Mouse (Mus musculus) MEL (cell line): Measurements from ENCODE around the gene Retnla. TPM values are rescaled to one million over a fixed set of nuclear protein-coding genes. Genes with fewer than 3 reads are reported as not detected.

ENCODE experiments used
- DNase-seq: peaks from one replicate; pipeline ENCODE4 v3.0.0; 2011; ENCODE audit warnings: low read depth, low spot score
- H3K27ac ChIP-seq: 2 replicates; pipeline ENCODE4 v1.5.1; 2012; ENCODE audit warnings: low read depth, mild to moderate bottlenecking, control low read depth, low read length, moderate library complexity; ENCODE audit not compliant: control insufficient read depth
- H3K27me3 ChIP-seq, 2 experiments: fragments of 150-350 bp in 1 of 2; sonication (generic) in 1 of 2; 2 replicates each; pipeline ENCODE4 v1.6.1; 2012; ENCODE audit warnings: low read length in 2 of 2, mild to moderate bottlenecking in 2 of 2, improper control_type of control experiment in 1 of 2, moderate library complexity in 1 of 2; ENCODE audit not compliant: insufficient read depth in 2 of 2, control insufficient read depth in 1 of 2
- H3K36me3 ChIP-seq, 2 experiments: 2 replicates each; pipeline ENCODE4 v1.6.1; 2012 to 2014; ENCODE audit warnings: low read length in 2 of 2, improper control_type of control experiment in 1 of 2, inconsistent platforms in 1 of 2, mild to moderate bottlenecking in 1 of 2; ENCODE audit not compliant: insufficient read depth in 2 of 2, control insufficient read depth in 1 of 2
- H3K4me1 ChIP-seq, 2 experiments: fragments of 150-350 bp in 1 of 2; sonication (generic) in 1 of 2; 2 replicates each; pipeline ENCODE4 v1.6.1; 2012; ENCODE audit warnings: low read length in 2 of 2, improper control_type of control experiment in 1 of 2, mild to moderate bottlenecking in 1 of 2; ENCODE audit not compliant: insufficient read depth in 2 of 2, control insufficient read depth in 1 of 2
- H3K4me3 ChIP-seq, 2 experiments: fragments of 150-350 bp in 1 of 2; sonication (generic) in 1 of 2; 2 replicates each; pipeline ENCODE4 v1.5.1; 2012; ENCODE audit warnings: low read depth in 2 of 2, low read length in 2 of 2, mild to moderate bottlenecking in 2 of 2, moderate library complexity in 2 of 2, control low read depth in 1 of 2, improper control_type of control experiment in 1 of 2; ENCODE audit not compliant: control insufficient read depth in 1 of 2, insufficient read depth in 1 of 2
- H3K79me2 ChIP-seq: 2 replicates; pipeline ENCODE4 v1.6.1; 2012; ENCODE audit warnings: mild to moderate bottlenecking, low read length, moderate library complexity; ENCODE audit not compliant: control insufficient read depth, poor library complexity, insufficient read depth
- H3K9ac ChIP-seq: 2 replicates; pipeline ENCODE4 v1.6.1; 2012; ENCODE audit warnings: low read depth, mild to moderate bottlenecking, control low read depth, low read length, moderate library complexity; ENCODE audit not compliant: control insufficient read depth, poor library complexity, severe bottlenecking
- H3K9me3 ChIP-seq: fragments of 150-350 bp; sonication (generic); replicated peaks from 2 replicates; pipeline ENCODE4 v1.6.1; 2012; ENCODE audit warnings: mild to moderate bottlenecking, low read length, improper control_type of control experiment, moderate library complexity; ENCODE audit not compliant: insufficient read depth
- CHD1 ChIP-seq: IDR thresholded peaks from 2 replicates; pipeline ENCODE4 v1.6.1; 2012; ENCODE audit warnings: low read depth, mild to moderate bottlenecking, inconsistent platforms, low read length, improper control_type of control experiment
- CTCF ChIP-seq, 3 experiments: IDR thresholded peaks in 2 of 3; conservative IDR thresholded peaks in 1 of 3; 2 replicates each; pipeline ENCODE4 v1.5.1; 2011 to 2012; ENCODE audit warnings: low read length in 3 of 3, low read depth in 2 of 3, mild to moderate bottlenecking in 2 of 3, improper control_type of control experiment in 1 of 3, inconsistent platforms in 1 of 3, mixed read lengths in 1 of 3, moderate library complexity in 1 of 3; ENCODE audit not compliant: control insufficient read depth in 1 of 3, insufficient read depth in 1 of 3, poor library complexity in 1 of 3, severe bottlenecking in 1 of 3
- ELF1 ChIP-seq: IDR thresholded peaks from 2 replicates; pipeline ENCODE4 v1.6.1; 2014; ENCODE audit warnings: low read depth, mild to moderate bottlenecking, inconsistent platforms, low read length, improper control_type of control experiment, moderate library complexity
- EP300 ChIP-seq, 2 experiments: IDR thresholded peaks; 2 replicates each; pipeline ENCODE4 v1.6.1; 2011; ENCODE audit warnings: improper control_type of control experiment in 2 of 2, low read length in 2 of 2, low read depth in 1 of 2, mild to moderate bottlenecking in 1 of 2
- GABPA ChIP-seq: IDR thresholded peaks from 2 replicates; pipeline ENCODE4 v1.6.1; 2012; ENCODE audit warnings: low read depth, mild to moderate bottlenecking, inconsistent platforms, low read length, improper control_type of control experiment, moderate library complexity
- GATA1 ChIP-seq: IDR thresholded peaks from 2 replicates; pipeline ENCODE4 v1.6.1; 2011; ENCODE audit warnings: low read depth, low read length, improper control_type of control experiment
- HCFC1 ChIP-seq: IDR thresholded peaks from 2 replicates; pipeline ENCODE4 v1.6.1; 2012; ENCODE audit warnings: low read depth, mild to moderate bottlenecking, inconsistent platforms, low read length, improper control_type of control experiment, moderate library complexity
- JUND ChIP-seq: IDR thresholded peaks from 2 replicates; pipeline ENCODE4 v1.6.1; 2011; ENCODE audit warnings: low read depth, mild to moderate bottlenecking, improper control_type of control experiment, low read length
- KAT2A ChIP-seq: conservative IDR thresholded peaks from 2 replicates; pipeline ENCODE4 v1.6.1; 2012; ENCODE audit warnings: low read depth, low read length, improper control_type of control experiment, inconsistent platforms
- MAFK ChIP-seq: IDR thresholded peaks from 2 replicates; pipeline ENCODE4 v1.6.1; 2011; ENCODE audit warnings: low read depth, mild to moderate bottlenecking, low read length, improper control_type of control experiment, borderline replicate concordance
- MXI1 ChIP-seq: IDR thresholded peaks from 2 replicates; pipeline ENCODE4 v1.6.1; 2011; ENCODE audit warnings: mild to moderate bottlenecking, low read depth, low read length, improper control_type of control experiment
- MYC ChIP-seq: IDR thresholded peaks from 2 replicates; pipeline ENCODE4 v1.6.1; 2011; ENCODE audit warnings: low read depth, mild to moderate bottlenecking, low read length, improper control_type of control experiment, moderate library complexity
- NELFE ChIP-seq: IDR thresholded peaks from 2 replicates; pipeline ENCODE4 v1.6.1; 2011; ENCODE audit warnings: low read depth, low read length, improper control_type of control experiment
- NRF1 ChIP-seq: IDR thresholded peaks from 2 replicates; pipeline ENCODE4 v1.6.1; 2014; ENCODE audit warnings: low read depth, mild to moderate bottlenecking, inconsistent platforms, low read length, improper control_type of control experiment, moderate library complexity; ENCODE audit not compliant: poor library complexity, insufficient read depth, severe bottlenecking
- POLR2AphosphoS2 ChIP-seq: IDR thresholded peaks from 2 replicates; pipeline ENCODE4 v1.6.1; 2011; ENCODE audit warnings: low read length, improper control_type of control experiment
- RAD21 ChIP-seq: IDR thresholded peaks from 2 replicates; pipeline ENCODE4 v1.6.1; 2011; ENCODE audit warnings: mild to moderate bottlenecking, low read depth, low read length, improper control_type of control experiment
- RCOR1 ChIP-seq: IDR thresholded peaks from 2 replicates; pipeline ENCODE4 v1.6.1; 2012; ENCODE audit warnings: low read depth, mild to moderate bottlenecking, inconsistent platforms, low read length, improper control_type of control experiment
- SIN3A ChIP-seq: IDR thresholded peaks from 2 replicates; pipeline ENCODE4 v1.6.1; 2012; ENCODE audit warnings: low read length, improper control_type of control experiment, inconsistent platforms
- UBTF ChIP-seq: IDR thresholded peaks from 2 replicates; pipeline ENCODE4 v1.6.1; 2012; ENCODE audit warnings: low read depth, mild to moderate bottlenecking, inconsistent platforms, low read length, improper control_type of control experiment, moderate library complexity, borderline replicate concordance; ENCODE audit not compliant: insufficient read depth
- USF1 ChIP-seq: IDR thresholded peaks from 2 replicates; pipeline ENCODE4 v1.6.1; 2014; ENCODE audit warnings: low read depth, mild to moderate bottlenecking, inconsistent platforms, low read length, improper control_type of control experiment, moderate library complexity
- ZC3H11A ChIP-seq: IDR thresholded peaks from 2 replicates; pipeline ENCODE4 v1.6.1; 2012; ENCODE audit warnings: low read depth, mild to moderate bottlenecking, inconsistent platforms, low read length, improper control_type of control experiment
- ZKSCAN1 ChIP-seq: IDR thresholded peaks from 2 replicates; pipeline ENCODE4 v1.6.1; 2012; ENCODE audit warnings: low read depth, mild to moderate bottlenecking, inconsistent platforms, low read length, improper control_type of control experiment, moderate library complexity
- polyA plus RNA-seq, 2 experiments: library from polyadenylated mRNA; stranded (reverse) in 1 of 2; unstranded in 1 of 2; fragments of >175 nt in 1 of 2; fragments of >200 nt in 1 of 2; gene quantifications; 2 replicates each; pipeline versions ENCODE4 v1.2.1 to v1.2.4; 2012; ENCODE audit warnings: low replicate concordance in 2 of 2, low read depth in 1 of 2; ENCODE audit not compliant: insufficient read length in 2 of 2, insufficient read depth in 1 of 2, missing spikeins in 1 of 2
- total RNA-seq: library from RNA; depleted of rRNA; stranded (reverse); fragments of 300-350 nt; gene quantifications from 2 replicates; pipeline ENCODE4 v1.2.3, GENCODE M21; 2012

Retnla gene
- total and polyA plus RNA-seq, 3 experiments, result not detected

GRCm38 (mm10) chr16:48809374-48809773, 33.0 kb upstream of the Retnla start:
- Histone ChIP-seq H3K79me2 (no peaks in the 10 kb centered on the region), H3K27ac (no peak overlapping the region), H3K4me1 (no peaks in the 10 kb centered on the region), H3K27me3 (no peaks in the 10 kb centered on the region), H3K4me3 (no peak overlapping the region), H3K9ac (no peak overlapping the region), H3K36me3 (no peaks in the 10 kb centered on the region), H3K9me3 (no peaks in the 10 kb centered on the region)
- no peak for TF ChIP-seq NELFE
- no peak for DNase-seq

GRCm38 (mm10) chr16:48811881-48812436, 30.4 kb upstream of the Retnla start:
- no peak for DNase-seq
- H3K27me3 ChIP-seq, result no peaks in the 10 kb centered on the region

GRCm38 (mm10) chr16:48816695-48817094, 25.7 kb upstream of the Retnla start, which contains the start of gene Retnlb:
Gene Retnlb (plus strand): TSS chr16:48816856.
- H3K9ac ChIP-seq, result no peak within 1 kb of the TSS
- H3K27me3 ChIP-seq, result no peaks in the 10 kb centered on the region
- no peaks in the 10 kb centered on the region for H3K36me3 ChIP-seq
- no peak for DNase-seq
- no peaks in the 10 kb centered on the region for H3K79me2 ChIP-seq
- no peak for TF ChIP-seq SIN3A
- no peak for TF ChIP-seq ZC3H11A
- TF ChIP-seq MAFK, result no peak
- TF ChIP-seq EP300 (IDR thresholded peaks at IDR 0.05; ENCODE audit: low read depth in 1 of 2, low read length in 2 of 2), result no peak
- TF ChIP-seq GATA1, result no peak
- TF ChIP-seq POLR2AphosphoS2, result no peak
- TF ChIP-seq RCOR1, result no peak
- H3K4me3 ChIP-seq, result no peak within 1 kb of the TSS
- no peaks in the 10 kb centered on the region for H3K4me1 ChIP-seq
- H3K9me3 ChIP-seq, result no peaks in the 10 kb centered on the region
- no peak within 1 kb of the TSS for H3K27ac ChIP-seq

More at GRCm38 (mm10) chr16:48811881-48812436, 30.4 kb upstream of the Retnla start:
- Histone ChIP-seq H3K36me3 (no peaks in the 10 kb centered on the region), H3K4me3 (no peak overlapping the region)
- TF ChIP-seq ZKSCAN1 (no peak), NELFE (no peak), JUND (no peak), MYC (no peak), CTCF (IDR thresholded peaks at IDR 0.05 in 2 of 3, conservative IDR thresholded peaks at IDR 0.05 in 1 of 3; ENCODE audit: control insufficient read depth in 1 of 3, insufficient read depth in 1 of 3, low read depth in 2 of 3, low read length in 3 of 3, poor library complexity in 1 of 3, severe bottlenecking in 1 of 3) (no peak), MXI1 (no peak), CHD1 (no peak), KAT2A (no peak), NRF1 (no peak), RCOR1 (no peak), GABPA (no peak), UBTF (no peak), HCFC1 (no peak), RAD21 (no peak), SIN3A (no peak), ELF1 (no peak), USF1 (no peak)
- TF ChIP-seq, all 39 proteins: peak for 0
- Histone ChIP-seq H3K9me3 (no peaks in the 10 kb centered on the region), H3K9ac (no peak overlapping the region), H3K79me2 (no peaks in the 10 kb centered on the region), H3K4me1 (no peaks in the 10 kb centered on the region), H3K27ac (no peak overlapping the region)
